Comparison of ENCODE assay signal across 26 mouse cellular contexts in the genomic region with DNA sequence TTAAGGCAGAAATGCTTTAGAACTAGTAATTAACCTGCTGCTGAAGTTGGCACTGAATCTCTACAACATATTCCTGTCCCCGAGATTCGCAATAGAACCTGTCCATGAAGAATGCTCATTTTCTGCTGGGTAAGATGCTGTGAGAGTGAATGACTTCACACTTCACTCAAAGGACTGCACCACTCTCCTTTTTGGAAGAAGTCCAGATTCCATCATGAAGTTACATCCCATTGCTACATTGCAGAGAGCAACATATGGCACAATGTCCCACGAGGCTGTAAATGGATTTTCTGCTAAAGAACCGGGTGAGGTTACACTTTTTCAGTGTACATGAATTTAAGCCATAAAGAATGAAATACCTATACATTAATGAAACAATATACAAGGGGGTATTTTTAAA.
DNase-seq lines count a peak whose midpoint lies in the region; ATAC-seq and TF ChIP-seq lines count a peak whose summit lies in the region.
"Had no signal": no experiment of that assay in that cellular context is flagged by ENCODE, and none has a peak within 500 bp of the region (broad histone marks: within the 10 kb centered on the region; RNA-seq: fewer than 3 reads in every experiment).

No protein-coding gene starts in this region.

- peak; percentile 32; the same call in 1 of the 2 replicates for ATAC-seq in forebrain, embryonic 15.5 days (replicated peaks)
- no peak for ATAC-seq in forebrain, embryonic 11.5 days (replicated peaks; ENCODE audit: low FRiP score)
- peak; percentile 75 for ATAC-seq in hindbrain, embryonic 16.5 days
- no peak for ATAC-seq in midbrain, postnatal 0 days (ENCODE audit: low FRiP score)
- no peak for ATAC-seq in midbrain, embryonic 16.5 days
- ATAC-seq: inflammation-experienced regulatory T-cells, adult 6 months; Patski had no signal

- H3K4me2 ChIP-seq in forebrain, embryonic 15.5 days (replicated peaks) = no peak overlapping the region
- H3K4me2 ChIP-seq in forebrain, embryonic 11.5 days (ENCODE audit: low read depth, low read length, severe bottlenecking) = no peak overlapping the region
- no peak overlapping the region for H3K4me2 ChIP-seq in hindbrain, embryonic 16.5 days (ENCODE audit: low read length)
- H3K4me2 ChIP-seq in midbrain, postnatal 0 days (ENCODE audit: low read depth, low read length, poor library complexity, severe bottlenecking) = no peak overlapping the region
- H3K4me2 ChIP-seq in midbrain, embryonic 16.5 days (ENCODE audit: low read length) = no peak overlapping the region
- H3K4me2 ChIP-seq: embryonic facial prominence, embryonic 13.5 days; liver, embryonic 15.5 days; midbrain, embryonic 12.5 days; neural tube, embryonic 12.5 days; stomach, embryonic 15.5 days had no signal

- H3K27ac ChIP-seq in forebrain, embryonic 15.5 days (replicated peaks) = no peak overlapping the region
- H3K27ac ChIP-seq in forebrain, embryonic 11.5 days (ENCODE audit: low read depth, low read length) = no peak overlapping the region
- H3K27ac ChIP-seq in hindbrain, embryonic 16.5 days (ENCODE audit: low read depth, low read length) = no peak overlapping the region
- no peak overlapping the region for H3K27ac ChIP-seq in hindbrain, embryonic 10.5 days
- no peak overlapping the region for H3K27ac ChIP-seq in midbrain, postnatal 0 days (ENCODE audit: low read depth, low read length)
- no peak overlapping the region for H3K27ac ChIP-seq in midbrain, embryonic 16.5 days (ENCODE audit: low read length)
- H3K27ac ChIP-seq: embryonic facial prominence, embryonic 13.5 days; limb, embryonic 10.5 days; liver, embryonic 15.5 days; macrophage; midbrain, embryonic 12.5 days; neural tube, embryonic 12.5 days; stomach, embryonic 15.5 days had no signal

- 54% methylated on average over 4 of the region's 4 CpGs for WGBS in forebrain, embryonic 15.5 days
- WGBS in forebrain, embryonic 11.5 days = 86% methylated on average over 4 of the region's 4 CpGs
- 62% methylated on average over 4 of the region's 4 CpGs for WGBS in hindbrain, embryonic 16.5 days
- WGBS in hindbrain, embryonic 10.5 days = 88% methylated on average over 4 of the region's 4 CpGs
- WGBS in midbrain, postnatal 0 days = 77% methylated on average over 4 of the region's 4 CpGs
- 83% methylated on average over 4 of the region's 4 CpGs for WGBS in midbrain, embryonic 16.5 days

- no peak for DNase-seq in forebrain, embryonic 11.5 days (ENCODE audit: low spot score)
- no peak for DNase-seq in hindbrain, embryonic 10.5 days (ENCODE audit: low spot score)
- peak; percentile 80 for DNase-seq in midbrain, postnatal 0 days (ENCODE audit: low spot score)
- DNase-seq in mesoderm, embryonic 11.5 days (ENCODE audit: low read depth, low spot score) = peak; percentile 2
- DNase-seq: adrenal gland, postnatal 36 days; B cell, adult 2 months; cerebellum, adult 11-12 months; heart, postnatal 36 days; kidney, adult 18-20 months; kidney, postnatal 4 days; liver; thymus, postnatal 25 days had no signal

- no peaks in the 10 kb centered on the region for H3K9me3 ChIP-seq in forebrain, embryonic 15.5 days
- H3K9me3 ChIP-seq in forebrain, embryonic 11.5 days (ENCODE audit: control insufficient read depth, low read length) = no peaks in the 10 kb centered on the region
- no peaks in the 10 kb centered on the region for H3K9me3 ChIP-seq in hindbrain, embryonic 16.5 days (ENCODE audit: control insufficient read depth, low read length)
- H3K9me3 ChIP-seq in hindbrain, embryonic 10.5 days = no peaks in the 10 kb centered on the region
- no peaks in the 10 kb centered on the region for H3K9me3 ChIP-seq in midbrain, postnatal 0 days (ENCODE audit: low read length)
- no peaks in the 10 kb centered on the region for H3K9me3 ChIP-seq in midbrain, embryonic 16.5 days (replicated peaks; ENCODE audit: control insufficient read depth, low read length, poor library complexity, severe bottlenecking)
- H3K9me3 ChIP-seq: embryonic facial prominence, embryonic 13.5 days; G1E; limb, embryonic 10.5 days; liver, embryonic 15.5 days; midbrain, embryonic 12.5 days; neural tube, embryonic 12.5 days; stomach, embryonic 15.5 days had no signal

- no peak for TF ChIP-seq CTCF in midbrain, postnatal 0 days (IDR thresholded peaks at IDR 0.05)

- no peaks in the 10 kb centered on the region for H3K27me3 ChIP-seq in forebrain, embryonic 15.5 days
- no peaks in the 10 kb centered on the region for H3K27me3 ChIP-seq in forebrain, embryonic 11.5 days (ENCODE audit: control insufficient read depth, insufficient read depth, low read length)
- no peaks in the 10 kb centered on the region for H3K27me3 ChIP-seq in hindbrain, embryonic 16.5 days (replicated peaks; ENCODE audit: control insufficient read depth, insufficient read depth, low read length)
- H3K27me3 ChIP-seq in hindbrain, embryonic 10.5 days (ENCODE audit: insufficient read depth, poor library complexity, severe bottlenecking) = no peaks in the 10 kb centered on the region
- no peaks in the 10 kb centered on the region for H3K27me3 ChIP-seq in midbrain, postnatal 0 days (ENCODE audit: insufficient read depth, low read length)
- no peaks in the 10 kb centered on the region for H3K27me3 ChIP-seq in midbrain, embryonic 16.5 days (ENCODE audit: control insufficient read depth, insufficient read depth, low read depth, low read length)
- H3K27me3 ChIP-seq: CH12.LX; embryonic facial prominence, embryonic 13.5 days; liver, embryonic 15.5 days; midbrain, embryonic 12.5 days; neural tube, embryonic 12.5 days; Patski; stomach, embryonic 15.5 days had no signal

- no peaks in the 10 kb centered on the region for H3K36me3 ChIP-seq in forebrain, embryonic 15.5 days
- H3K36me3 ChIP-seq in forebrain, embryonic 11.5 days (ENCODE audit: control insufficient read depth, insufficient read depth, low read length) = no peaks in the 10 kb centered on the region
- H3K36me3 ChIP-seq in hindbrain, embryonic 16.5 days (ENCODE audit: control insufficient read depth, insufficient read depth, low read length) = no peaks in the 10 kb centered on the region
- no peaks in the 10 kb centered on the region for H3K36me3 ChIP-seq in hindbrain, embryonic 10.5 days
- no peaks in the 10 kb centered on the region for H3K36me3 ChIP-seq in midbrain, postnatal 0 days (ENCODE audit: insufficient read depth, low read length)
- H3K36me3 ChIP-seq in midbrain, embryonic 16.5 days (ENCODE audit: control insufficient read depth, insufficient read depth, low read length) = no peaks in the 10 kb centered on the region
- H3K36me3 ChIP-seq: embryonic facial prominence, embryonic 13.5 days; G1E; limb, embryonic 10.5 days; liver, embryonic 15.5 days; midbrain, embryonic 12.5 days; neural tube, embryonic 12.5 days; stomach, embryonic 15.5 days had no signal

- no peak overlapping the region for H3K9ac ChIP-seq in forebrain, embryonic 15.5 days (replicated peaks)
- no peak overlapping the region for H3K9ac ChIP-seq in forebrain, embryonic 11.5 days (ENCODE audit: low read length)
- no peak overlapping the region for H3K9ac ChIP-seq in hindbrain, embryonic 16.5 days (ENCODE audit: low read depth, low read length)
- H3K9ac ChIP-seq in midbrain, postnatal 0 days (replicated peaks; ENCODE audit: low read length, poor library complexity, severe bottlenecking) = no peak overlapping the region
- H3K9ac ChIP-seq in midbrain, embryonic 16.5 days (ENCODE audit: low read depth, low read length) = no peak overlapping the region
- H3K9ac ChIP-seq: embryonic facial prominence, embryonic 13.5 days; liver, embryonic 15.5 days; midbrain, embryonic 12.5 days; neural tube, embryonic 12.5 days; stomach, embryonic 15.5 days had no signal

- no peak overlapping the region for H3K4me3 ChIP-seq in forebrain, embryonic 15.5 days
- H3K4me3 ChIP-seq in forebrain, embryonic 11.5 days (ENCODE audit: low read depth, low read length) = no peak overlapping the region
- H3K4me3 ChIP-seq in hindbrain, embryonic 16.5 days (ENCODE audit: low read length) = no peak overlapping the region
- H3K4me3 ChIP-seq in hindbrain, embryonic 10.5 days = no peak overlapping the region
- H3K4me3 ChIP-seq in midbrain, postnatal 0 days (ENCODE audit: low read depth, low read length) = no peak overlapping the region
- no peak overlapping the region for H3K4me3 ChIP-seq in midbrain, embryonic 16.5 days (ENCODE audit: low read depth, low read length)
- H3K4me3 ChIP-seq: embryonic facial prominence, embryonic 13.5 days; limb, embryonic 10.5 days; liver, embryonic 15.5 days; midbrain, embryonic 12.5 days; neural tube, embryonic 12.5 days; stomach, embryonic 15.5 days had no signal

- no peaks in the 10 kb centered on the region for H3K4me1 ChIP-seq in forebrain, embryonic 15.5 days
- H3K4me1 ChIP-seq in forebrain, embryonic 11.5 days (replicated peaks; ENCODE audit: control insufficient read depth, insufficient read depth, low read length) = no peaks in the 10 kb centered on the region
- no peaks in the 10 kb centered on the region for H3K4me1 ChIP-seq in hindbrain, embryonic 16.5 days (ENCODE audit: control insufficient read depth, insufficient read depth, low read depth, low read length)
- H3K4me1 ChIP-seq in hindbrain, embryonic 10.5 days (replicated peaks) = no peaks in the 10 kb centered on the region
- H3K4me1 ChIP-seq in midbrain, postnatal 0 days (ENCODE audit: insufficient read depth, low read length) = no peaks in the 10 kb centered on the region
- no peaks in the 10 kb centered on the region for H3K4me1 ChIP-seq in midbrain, embryonic 16.5 days (ENCODE audit: control insufficient read depth, insufficient read depth, low read length)
- H3K4me1 ChIP-seq: embryonic facial prominence, embryonic 13.5 days; limb, embryonic 10.5 days; liver, embryonic 15.5 days; midbrain, embryonic 12.5 days; neural tube, embryonic 12.5 days; stomach, embryonic 15.5 days had no signal

Comparison
In these comparisons a context has a peak if more than half of its experiments do, and no peak if none do; other contexts are left out.
1. ATAC-seq: peak in forebrain, embryonic 15.5 days (single experiment) and hindbrain, embryonic 16.5 days (single experiment); none in forebrain, embryonic 11.5 days (single experiment), midbrain, postnatal 0 days (single experiment) and midbrain, embryonic 16.5 days (single experiment).
2. DNase-seq: peak in midbrain, postnatal 0 days (single experiment) and mesoderm, embryonic 11.5 days (single experiment); none in forebrain, embryonic 11.5 days (single experiment) and hindbrain, embryonic 10.5 days (single experiment).